Comparison of ENCODE assay signal across 9 mouse cellular contexts in genomic region chr13:104074731-104075130, GRCm38 (mm10). TPM values are rescaled to one million over a fixed set of nuclear protein-coding genes. Genes with fewer than 3 reads are reported as not detected.
DNase-seq lines count a peak whose midpoint lies in the region; ATAC-seq lines count a peak whose summit lies in the region.
"Had no signal": no experiment of that assay in that cellular context is flagged by ENCODE, and none has a peak within 500 bp of the region (broad histone marks: within the 10 kb centered on the region; RNA-seq: fewer than 3 reads in every experiment).

No protein-coding gene starts in this region.

- peak; percentile 51 for ATAC-seq in megakaryocyte-erythroid progenitor cell, adult 5-6 weeks (replicated peaks; ENCODE audit: low FRiP score, low TSS enrichment, poor library complexity, severe bottlenecking)
- no peak for ATAC-seq in cerebellum, adult (ENCODE audit: insufficient number of reproducible peaks, low FRiP score, low TSS enrichment)

- intact Hi-C loops in left cerebral cortex, postnatal 14 days (cut with DNase I) = no loop called here

- DNase-seq in adrenal gland, adult (ENCODE audit: inconsistent age in 2 of 2, low spot score in 1 of 2) = peak; percentile 49 to 62
- DNase-seq in adrenal gland, postnatal 4 days (ENCODE audit: low spot score in 2 of 2) = no peak
- DNase-seq in heart, adult 8-10 months (ENCODE audit: low spot score) = peak; percentile 57
- peak; percentile 77 for DNase-seq in kidney, postnatal 25 days
- no peak for DNase-seq in left cerebral cortex, postnatal 14 days (ENCODE audit: low spot score in 2 of 2)
- DNase-seq in right cerebral cortex, postnatal 25 days = no peak
- DNase-seq: left cerebral cortex, postnatal 4 days had no signal

RNA-seq across cellular contexts. Expression of gene Nln, which starts 34.7 kb away (rescaled TPM):
- total RNA-seq in adrenal gland, postnatal 4 days (2021) = 10 to 100 TPM; 25.2 to 27.5 TPM
- total RNA-seq in heart, adult 8-10 months (2022) = 10 to 100 TPM; 10.5 to 13.8 (median 11.0) TPM
- 29.4 and 34.9 TPM in 2 replicates for total RNA-seq in megakaryocyte-erythroid progenitor cell, adult 5-6 weeks (2014; fragmentation: Nextera tagmentation)
- total RNA-seq in megakaryocyte-erythroid progenitor cell, adult 5-6 weeks (2017) = 47.9 and 58.8 TPM in 2 replicates
- total RNA-seq in left cerebral cortex, postnatal 14 days (2021) = 10 to 100 TPM; 31.2 to 31.6 TPM

RNA-seq across cellular contexts. Expression of gene Sgtb, which starts 34.8 kb away (rescaled TPM):
- total RNA-seq in adrenal gland, postnatal 4 days (2021) = 1 to 10 TPM; 5.7 to 6.4 TPM
- under 1 TPM; 0.60 to 0.84 (median 0.71) TPM for total RNA-seq in heart, adult 8-10 months (2022)
- not detected in 2 replicates for total RNA-seq in megakaryocyte-erythroid progenitor cell, adult 5-6 weeks (2014; fragmentation: Nextera tagmentation)
- total RNA-seq in megakaryocyte-erythroid progenitor cell, adult 5-6 weeks (2017) = not detected in 2 replicates
- 100 to 1,000 TPM; 101 to 102 TPM for total RNA-seq in left cerebral cortex, postnatal 14 days (2021)

Comparison
In these comparisons a context has a peak if more than half of its experiments do, and no peak if none do; other contexts are left out.
1. DNase-seq: peak in adrenal gland, adult (2 of 2), heart, adult 8-10 months (single experiment) and kidney, postnatal 25 days (2 of 2); none in adrenal gland, postnatal 4 days (0 of 2), left cerebral cortex, postnatal 14 days (0 of 2) and right cerebral cortex, postnatal 25 days (single experiment).
2. RNA of gene Sgtb, which starts 34.8 kb away (total RNA-seq): 101 to 102 TPM in left cerebral cortex, postnatal 14 days; 5.7 to 6.4 TPM in adrenal gland, postnatal 4 days, 0.60 to 0.84 TPM in heart, adult 8-10 months and not detected in megakaryocyte-erythroid progenitor cell, adult 5-6 weeks; every median in the first group is over 10 times any median in the second.